Mouse (Mus musculus): ENCODE measurements around the gene Usp33.

DNA sequence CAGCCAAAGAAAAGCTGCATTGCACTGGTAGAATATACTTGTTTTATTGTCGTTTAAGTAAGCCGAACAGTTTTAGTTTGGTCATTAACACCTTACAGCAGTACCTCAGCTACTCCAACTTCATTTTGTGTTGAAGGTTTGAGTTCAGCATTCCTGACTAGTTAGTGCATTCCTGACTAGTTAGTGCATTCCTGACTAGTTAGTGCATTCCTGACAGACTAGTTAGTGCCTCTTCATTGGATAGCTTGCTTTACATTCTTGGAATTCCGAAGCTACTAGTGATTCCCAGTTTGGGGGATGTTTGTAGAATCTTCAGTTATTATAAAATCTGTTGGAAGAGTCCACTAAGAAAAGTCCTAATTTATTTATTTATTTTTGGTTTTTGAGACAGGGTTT, 56.4 kb downstream of the Usp33 start:
- no peak for TF ChIP-seq TAL1 (IDR thresholded peaks at IDR 0.05; ENCODE audit: low read length)
- TF ChIP-seq GATA1 (IDR thresholded peaks at IDR 0.05; ENCODE audit: low read length): no peak

Data from erythroblast, embryonic 14.5 days (primary cell).